Mouse (Mus musculus): ENCODE results near the gene Pqlc2. TPM values are rescaled to one million over a fixed set of nuclear protein-coding genes. Genes with fewer than 3 reads are reported as not detected.

Pqlc2 gene
- total RNA-seq, 2 experiments from 2014 or later, result 11.6 to 12.3 TPM

Small RNAs within 50 kb of the gene (microRNA-seq; reads per million reads assigned to microRNA genes)
- 0 reads per million in 2 experiments for gene Gm24245
- gene Gm25732, result 0.18 to 0.80 reads per million in 2 experiments

Other genes with a start within 250 kb of the Pqlc2 start
- gene Htr6, start 235.1 kb downstream of the Pqlc2 start, total RNA-seq (2021), result 1 to 10 TPM; 7.2 to 7.5 TPM
- gene Nbl1, start 217.7 kb downstream of the Pqlc2 start, total RNA-seq (2021), result 10 to 100 TPM; 75.6 to 90.6 TPM
- gene Minos1, start 179.6 kb downstream of the Pqlc2 start, total RNA-seq (2021), result 100 to 1,000 TPM; 186 to 223 TPM
- gene Capzb, start 117.8 kb downstream of the Pqlc2 start, total RNA-seq (2021), result 100 to 1,000 TPM; 444 to 476 TPM
- gene Akr7a5, start within 50 bp of the Pqlc2 start, total RNA-seq (2021), result 10 to 100 TPM; 30.5 to 37.9 TPM
- gene Mrto4, start 41.9 kb upstream of the Pqlc2 start, total RNA-seq (2021), result 10 to 100 TPM; 45.5 to 50.6 TPM
- 10 to 100 TPM; 83.0 to 86.7 TPM for gene Emc1, start 41.9 kb upstream of the Pqlc2 start, total RNA-seq (2021)
- gene Ubr4, start 41.9 kb upstream of the Pqlc2 start, total RNA-seq (2021), result 100 to 1,000 TPM; 132 to 174 TPM
- 10 to 100 TPM; 15.3 to 16.3 TPM for gene Iffo2, start 219.8 kb upstream of the Pqlc2 start, total RNA-seq (2021)

All from layer of hippocampus, postnatal 25 days (tissue).